Mouse (Mus musculus): ENCODE data around the gene Ly6g6c.

GRCm38 (mm10) chr17:35032323-35032870 is 32.8 kb upstream of the Ly6g6c start:
- TF ChIP-seq POLR2A (IDR thresholded peaks at IDR 0.05; ENCODE audit: insufficient read depth, low read length) (no peak), CTCF (IDR thresholded peaks at IDR 0.05; ENCODE audit: low read depth, low read length) (no peak), EP300 (IDR thresholded peaks at IDR 0.05; ENCODE audit: insufficient read depth, low read depth, low read length) (no peak)

All from ES-Bruce4 (cell line).